Mouse (Mus musculus) heart, adult 18-20 months (tissue): ENCODE data around the gene Gja3. TPM values are rescaled to one million over a fixed set of nuclear protein-coding genes. Genes with fewer than 3 reads are reported as not detected.
A peak's percentile ranks its signal among the peaks of the same experiment; 100 is the strongest.
"Not testable (repeated sequence)": the region's sequence is repeated elsewhere in the genome, so short reads cannot be mapped to it uniquely, and the experiment has no call there.

Source experiments
- DNase-seq, 2 experiments: peaks; one replicate each; pipeline ENCODE4 v3.0.0; 2021 to 2022; ENCODE audit warnings: mixed read lengths in 1 of 2
- total RNA-seq, 2 experiments: library from RNA; stranded (reverse); gene quantifications; 2 replicates each; pipeline ENCODE4 v1.2.3; 2021

The Gja3 gene
- total RNA-seq, 2 experiments from 2014 or later = 19.5 to 20.6 TPM

DNA sequence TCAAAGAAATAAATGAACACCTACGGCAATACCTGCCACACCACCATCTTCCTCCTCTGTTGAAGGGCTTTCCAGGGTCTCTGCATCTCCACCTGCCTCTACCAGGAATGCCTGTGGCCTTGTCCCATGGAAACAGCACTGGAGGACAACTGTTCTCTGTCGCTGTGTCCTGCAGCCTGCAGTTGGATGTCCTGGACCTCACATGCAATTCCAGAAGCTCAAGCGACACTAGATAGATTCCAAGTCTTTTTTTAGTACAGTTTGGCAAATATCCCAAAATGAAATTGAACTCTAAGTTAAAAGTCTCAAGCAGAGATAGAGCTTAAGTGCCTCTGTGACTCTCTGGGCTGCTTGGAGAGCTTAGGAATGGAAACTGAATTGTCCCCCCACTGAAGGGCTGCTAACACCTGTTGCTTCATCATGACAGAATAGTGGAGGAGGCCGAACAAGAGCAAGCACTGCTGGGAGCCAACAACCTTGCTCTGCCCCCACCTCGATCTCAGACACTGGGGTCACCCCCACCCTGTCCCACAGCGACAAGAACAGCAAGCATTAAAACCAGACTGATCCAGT, 22.9 kb downstream of the Gja3 start:
- DNase-seq = peak; percentile 47 to 53

DNA sequence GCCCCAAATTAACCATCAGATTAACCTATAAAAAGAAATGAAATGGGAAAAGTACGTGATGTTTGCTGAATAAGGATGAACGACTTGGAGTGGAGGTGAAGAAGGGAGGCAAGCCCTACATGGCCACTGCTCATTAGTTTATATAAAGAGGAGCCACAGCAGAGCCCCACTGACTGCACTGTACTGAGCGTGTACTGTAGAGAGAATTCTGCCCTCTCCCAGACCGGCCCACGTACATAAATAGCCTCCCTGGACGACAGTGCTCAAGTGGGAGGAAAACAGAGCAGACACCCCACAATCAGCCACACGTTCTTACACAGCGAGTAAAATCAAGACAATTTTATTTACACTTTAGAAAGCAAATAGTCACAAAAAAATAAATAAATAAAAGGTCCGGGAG, 23.8 kb downstream of the Gja3 start:
- peak in 1 of 2 experiments; percentile 18 for DNase-seq

- DNase-seq = peak; percentile 40 to 51
These were observed 25.1 kb downstream of the Gja3 start for GRCm38 (mm10) chr14:57032850-57033249.

- no peak for DNase-seq
These were observed 39.5 kb downstream of the Gja3 start for GRCm38 (mm10) chr14:57018436-57018835.

- DNase-seq = not testable (repeated sequence)
These were observed 41.1 kb downstream of the Gja3 start for GRCm38 (mm10) chr14:57016806-57017205.

DNA sequence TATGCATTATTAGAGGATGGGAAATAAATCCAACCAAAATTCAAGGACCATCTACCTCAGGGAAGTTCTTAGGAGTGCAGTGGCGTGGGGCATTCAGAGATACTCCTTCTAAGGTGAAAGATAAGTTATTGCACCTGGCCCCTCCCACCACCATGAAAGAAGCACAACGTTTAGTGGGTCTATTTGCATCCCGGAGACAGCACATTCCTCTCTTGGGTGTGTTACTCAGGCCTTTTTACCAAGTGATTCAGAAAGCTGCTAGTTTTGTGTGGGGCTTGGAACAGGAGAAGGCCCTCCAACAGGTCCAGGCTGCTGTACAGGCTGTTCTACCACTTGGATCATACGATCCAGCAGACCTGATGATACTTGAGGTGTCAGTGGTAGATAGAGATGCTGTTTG, 69.3 kb downstream of the Gja3 start:
- DNase-seq = no peak

Other genes with a start within 250 kb of the Gja3 start
- 10 to 100 TPM; 19.0 to 21.6 TPM for gene Zmym5, start 246.4 kb downstream of the Gja3 start, total RNA-seq
- 10 to 100 TPM; 26.1 to 29.4 TPM for gene Zmym2, start 171.4 kb downstream of the Gja3 start, total RNA-seq
- under 1 TPM in 1 of 2 experiments, not detected in 1; 0.15 TPM for gene Gjb2, start 46.6 kb upstream of the Gja3 start, total RNA-seq
- gene Gm4491, start 57.8 kb upstream of the Gja3 start, total RNA-seq = not detected
- not detected for gene Gjb6, start 75.5 kb upstream of the Gja3 start, total RNA-seq